Mouse (Mus musculus): Measurements from ENCODE around the gene Foxj3. TPM values are rescaled to one million over a fixed set of nuclear protein-coding genes. Genes with fewer than 3 reads are reported as not detected.

The Foxj3 gene
- total and polyA plus RNA-seq, 3 experiments, result 12.5 to 51.8 (median 27.0) TPM

- peaks cover 11% of the 10 kb centered on the region for H3K36me3 ChIP-seq (replicated peaks)
- no peak overlapping the region for H3K4me3 ChIP-seq (ENCODE audit: low read depth, low read length)
- no peaks in the 10 kb centered on the region for H3K9me3 ChIP-seq (replicated peaks)
- DNase-seq (ENCODE audit: low spot score), result no peak
- peaks cover 14% of the 10 kb centered on the region for H3K4me1 ChIP-seq (ENCODE audit: insufficient read depth, low read depth, low read length)
- ATAC-seq (ENCODE audit: extremely low read depth, insufficient number of reproducible peaks, low FRiP score, poor library complexity, severe bottlenecking), result no peak
- TF ChIP-seq POLR2AphosphoS5 (IDR thresholded peaks at IDR 0.05; ENCODE audit: insufficient replicate concordance, low read depth, low read length), result no peak
- TF ChIP-seq TAL1 (conservative IDR thresholded peaks at IDR 0.05; ENCODE audit: low read depth, low read length), result no peak
- no peak for TF ChIP-seq GATA2 (IDR thresholded peaks at IDR 0.05; ENCODE audit: borderline replicate concordance, low read depth, low read length)
- H3K27me3 ChIP-seq (ENCODE audit: insufficient read depth, low read length), result no peaks in the 10 kb centered on the region
These were observed 14.1 kb downstream of the Foxj3 start for GRCm38 (mm10) chr4:119550864-119551263.

- TF ChIP-seq TAL1 (conservative IDR thresholded peaks at IDR 0.05; ENCODE audit: low read depth, low read length), result no peak
- no peak for TF ChIP-seq POLR2AphosphoS5 (IDR thresholded peaks at IDR 0.05; ENCODE audit: insufficient replicate concordance, low read depth, low read length)
- TF ChIP-seq GATA1 (IDR thresholded peaks at IDR 0.05; ENCODE audit: borderline replicate concordance, low read length), result no peak
- TF ChIP-seq GATA2 (IDR thresholded peaks at IDR 0.05; ENCODE audit: borderline replicate concordance, low read depth, low read length), result no peak
- no peak for TF ChIP-seq CTCF (IDR thresholded peaks at IDR 0.05; ENCODE audit: low read depth, low read length)
- no peak for ATAC-seq (ENCODE audit: extremely low read depth, insufficient number of reproducible peaks, low FRiP score, poor library complexity, severe bottlenecking)
- Histone ChIP-seq H3K4me3 (ENCODE audit: low read depth, low read length) (no peak overlapping the region), H3K9me3 (replicated peaks) (no peaks in the 10 kb centered on the region), H3K36me3 (replicated peaks) (peaks cover 9% of the 10 kb centered on the region), H3K4me1 (ENCODE audit: insufficient read depth, low read depth, low read length) (peaks cover 10% of the 10 kb centered on the region), H3K27me3 (ENCODE audit: insufficient read depth, low read length) (no peaks in the 10 kb centered on the region)
- DNase-seq (ENCODE audit: low spot score), result no peak
These were observed 18.7 kb downstream of the Foxj3 start for GRCm38 (mm10) chr4:119555466-119555865.

DNA sequence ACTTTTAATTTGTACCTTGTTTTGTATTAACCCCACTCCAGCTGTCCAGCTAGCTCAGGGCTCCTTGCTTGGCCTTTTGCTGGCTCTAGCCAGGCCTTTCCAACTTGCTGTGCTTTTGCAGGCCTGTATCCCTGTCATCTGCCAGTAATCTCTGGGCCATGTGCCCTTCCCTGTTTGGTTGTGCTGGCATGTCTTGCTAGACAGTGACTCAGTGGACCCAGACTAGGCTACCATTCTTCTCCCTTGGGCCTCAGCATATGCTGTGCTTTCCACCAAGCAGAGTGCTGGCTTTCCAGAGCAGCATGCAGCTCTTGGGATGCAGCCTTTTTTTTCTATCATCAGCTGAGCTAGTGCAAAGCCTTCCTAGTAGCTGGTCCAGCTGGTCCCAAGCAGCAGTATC lies 26.3 kb downstream of the Foxj3 start:
- H3K36me3 ChIP-seq (replicated peaks), result peaks cover 32% of the 10 kb centered on the region
- H3K27me3 ChIP-seq (ENCODE audit: insufficient read depth, low read length), result no peaks in the 10 kb centered on the region
- TF ChIP-seq POLR2AphosphoS5 (IDR thresholded peaks at IDR 0.05; ENCODE audit: insufficient replicate concordance, low read depth, low read length) (no peak), CTCF (IDR thresholded peaks at IDR 0.05; ENCODE audit: low read depth, low read length) (no peak)
- no peak for ATAC-seq (ENCODE audit: extremely low read depth, insufficient number of reproducible peaks, low FRiP score, poor library complexity, severe bottlenecking)
- DNase-seq (ENCODE audit: low spot score), result no peak
- H3K4me3 ChIP-seq (ENCODE audit: low read depth, low read length), result no peak overlapping the region
- H3K4me1 ChIP-seq (ENCODE audit: insufficient read depth, low read depth, low read length), result no peaks in the 10 kb centered on the region
- H3K9me3 ChIP-seq (replicated peaks), result peaks cover 7% of the 10 kb centered on the region

DNA sequence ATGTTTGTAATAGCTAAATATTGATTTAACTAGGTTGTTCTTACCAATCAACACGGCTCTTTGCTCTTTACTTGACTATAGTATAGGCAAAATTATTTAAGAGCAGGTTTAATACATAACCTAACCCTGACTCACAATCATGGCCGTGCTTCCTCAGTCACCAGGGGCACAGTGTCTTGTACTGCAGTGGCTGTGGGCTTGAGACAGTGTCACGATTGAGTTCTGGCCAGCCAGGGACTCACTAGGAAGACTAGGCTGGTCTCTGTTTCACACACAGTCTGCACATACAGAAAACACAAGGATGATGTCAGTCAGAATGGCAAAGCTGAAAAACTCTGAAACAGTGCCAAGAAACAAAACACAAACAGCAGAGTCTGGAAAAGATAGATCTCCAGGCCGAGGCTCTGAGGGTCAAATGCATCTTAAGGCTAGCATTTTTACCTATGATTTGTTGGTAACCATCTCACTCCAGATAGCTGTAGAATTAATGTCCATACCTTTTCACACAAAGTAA lies 29.6 kb downstream of the Foxj3 start:
- TF ChIP-seq CTCF (IDR thresholded peaks at IDR 0.05; ENCODE audit: low read depth, low read length) (no peak), GATA1 (IDR thresholded peaks at IDR 0.05; ENCODE audit: borderline replicate concordance, low read length) (no peak), POLR2AphosphoS5 (IDR thresholded peaks at IDR 0.05; ENCODE audit: insufficient replicate concordance, low read depth, low read length) (no peak), TAL1 (conservative IDR thresholded peaks at IDR 0.05; ENCODE audit: low read depth, low read length) (no peak), GATA2 (IDR thresholded peaks at IDR 0.05; ENCODE audit: borderline replicate concordance, low read depth, low read length) (no peak)
- peaks cover 34% of the 10 kb centered on the region for H3K36me3 ChIP-seq (replicated peaks)
- H3K27me3 ChIP-seq (ENCODE audit: insufficient read depth, low read length), result no peaks in the 10 kb centered on the region
- ATAC-seq (ENCODE audit: extremely low read depth, insufficient number of reproducible peaks, low FRiP score, poor library complexity, severe bottlenecking) (no peak), DNase-seq (ENCODE audit: low spot score) (no peak)
- no peak overlapping the region for H3K4me3 ChIP-seq (ENCODE audit: low read depth, low read length)
- H3K9me3 ChIP-seq (replicated peaks), result peaks cover 7% of the 10 kb centered on the region
- no peaks in the 10 kb centered on the region; the same call in 1 of the 2 replicates for H3K4me1 ChIP-seq (ENCODE audit: insufficient read depth, low read depth, low read length)

GRCm38 (mm10) chr4:119572682-119573081 lies 35.9 kb downstream of the Foxj3 start:
- DNase-seq (ENCODE audit: low spot score) (no peak), ATAC-seq (ENCODE audit: extremely low read depth, insufficient number of reproducible peaks, low FRiP score, poor library complexity, severe bottlenecking) (no peak)
- TF ChIP-seq POLR2AphosphoS5 (IDR thresholded peaks at IDR 0.05; ENCODE audit: insufficient replicate concordance, low read depth, low read length) (no peak), GATA2 (IDR thresholded peaks at IDR 0.05; ENCODE audit: borderline replicate concordance, low read depth, low read length) (no peak), CTCF (IDR thresholded peaks at IDR 0.05; ENCODE audit: low read depth, low read length) (no peak), TAL1 (conservative IDR thresholded peaks at IDR 0.05; ENCODE audit: low read depth, low read length) (no peak)

DNA sequence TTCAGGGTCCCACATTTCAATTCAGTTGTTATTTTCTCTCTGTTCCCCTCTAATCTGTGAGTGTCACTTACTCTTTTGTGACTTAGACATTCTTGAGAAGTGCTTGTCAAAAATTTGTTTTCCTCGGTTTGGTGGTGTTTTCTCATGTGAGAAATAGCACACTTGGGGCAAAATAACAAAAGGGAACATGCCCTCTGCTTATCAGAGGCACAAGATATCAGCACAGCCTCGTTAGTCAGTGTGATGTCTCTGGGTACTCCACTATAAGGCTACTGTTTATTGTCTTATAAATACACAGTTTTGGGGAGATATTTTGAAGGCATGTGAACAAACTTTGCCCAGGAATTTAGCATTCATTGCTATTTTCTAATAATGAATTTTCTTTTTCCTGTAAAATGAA lies 37.7 kb downstream of the Foxj3 start:
- peaks cover 42% of the 10 kb centered on the region for H3K36me3 ChIP-seq (replicated peaks)
- no peak overlapping the region for H3K4me3 ChIP-seq (ENCODE audit: low read depth, low read length)
- H3K27me3 ChIP-seq (ENCODE audit: insufficient read depth, low read length), result no peaks in the 10 kb centered on the region
- no peak for ATAC-seq (ENCODE audit: extremely low read depth, insufficient number of reproducible peaks, low FRiP score, poor library complexity, severe bottlenecking)
- peaks cover 9% of the 10 kb centered on the region for H3K4me1 ChIP-seq (ENCODE audit: insufficient read depth, low read depth, low read length)
- TF ChIP-seq POLR2AphosphoS5 (IDR thresholded peaks at IDR 0.05; ENCODE audit: insufficient replicate concordance, low read depth, low read length) (no peak), TAL1 (conservative IDR thresholded peaks at IDR 0.05; ENCODE audit: low read depth, low read length) (no peak), GATA1 (IDR thresholded peaks at IDR 0.05; ENCODE audit: borderline replicate concordance, low read length) (no peak), GATA2 (IDR thresholded peaks at IDR 0.05; ENCODE audit: borderline replicate concordance, low read depth, low read length) (no peak), CTCF (IDR thresholded peaks at IDR 0.05; ENCODE audit: low read depth, low read length) (no peak)
- DNase-seq (ENCODE audit: low spot score), result no peak
- no peaks in the 10 kb centered on the region for H3K9me3 ChIP-seq (replicated peaks)

More at GRCm38 (mm10) chr4:119572682-119573081, 35.9 kb downstream of the Foxj3 start:
- no peaks in the 10 kb centered on the region for H3K9me3 ChIP-seq (replicated peaks)
- peaks cover 9% of the 10 kb centered on the region for H3K4me1 ChIP-seq (ENCODE audit: insufficient read depth, low read depth, low read length)
- peaks cover 44% of the 10 kb centered on the region for H3K36me3 ChIP-seq (replicated peaks)
- H3K4me3 ChIP-seq (ENCODE audit: low read depth, low read length), result no peak overlapping the region
- no peaks in the 10 kb centered on the region for H3K27me3 ChIP-seq (ENCODE audit: insufficient read depth, low read length)

GRCm38 (mm10) chr4:119575459-119575858 lies 38.7 kb downstream of the Foxj3 start:
- no peak overlapping the region for H3K4me3 ChIP-seq (ENCODE audit: low read depth, low read length)
- no peak for DNase-seq (ENCODE audit: low spot score)
- H3K36me3 ChIP-seq (replicated peaks), result peaks cover 38% of the 10 kb centered on the region
- ATAC-seq (ENCODE audit: extremely low read depth, insufficient number of reproducible peaks, low FRiP score, poor library complexity, severe bottlenecking), result no peak
- TF ChIP-seq GATA1 (IDR thresholded peaks at IDR 0.05; ENCODE audit: borderline replicate concordance, low read length) (no peak), TAL1 (conservative IDR thresholded peaks at IDR 0.05; ENCODE audit: low read depth, low read length) (no peak), GATA2 (IDR thresholded peaks at IDR 0.05; ENCODE audit: borderline replicate concordance, low read depth, low read length) (no peak), POLR2AphosphoS5 (IDR thresholded peaks at IDR 0.05; ENCODE audit: insufficient replicate concordance, low read depth, low read length) (no peak), CTCF (IDR thresholded peaks at IDR 0.05; ENCODE audit: low read depth, low read length) (no peak)
- no peaks in the 10 kb centered on the region for H3K27me3 ChIP-seq (ENCODE audit: insufficient read depth, low read length)
- peaks cover 9% of the 10 kb centered on the region for H3K4me1 ChIP-seq (ENCODE audit: insufficient read depth, low read depth, low read length)
- no peaks in the 10 kb centered on the region for H3K9me3 ChIP-seq (replicated peaks)

Measured in G1E (cell line).